Mouse (Mus musculus) kidney, embryonic 16.5 days (tissue): ENCODE results near the gene Abtb2. TPM values are rescaled to one million over a fixed set of nuclear protein-coding genes. Genes with fewer than 3 reads are reported as not detected.

ENCODE experiments used
- polyA plus RNA-seq: library from polyadenylated mRNA; unstranded; fragments of >200 nt; fragmentation: Nextera tagmentation; extraction: Ambion mirVana; gene quantifications from 2 replicates; pipeline ENCODE4 v1.2.1, GENCODE M21; 2015

The Abtb2 gene
- polyA plus RNA-seq, 1 experiment from 2014 or later: 9.3 TPM

Other genes with a start within 250 kb of the Abtb2 start
- 3.1 and 4.2 TPM in 2 replicates for gene Elf5, start 154.6 kb upstream of the Abtb2 start, polyA plus RNA-seq
- gene Cat, start 81.2 kb upstream of the Abtb2 start, polyA plus RNA-seq: 101 and 105 TPM in 2 replicates
- 32.1 and 32.2 TPM in 2 replicates for gene Nat10, start 195.0 kb downstream of the Abtb2 start, polyA plus RNA-seq
- 324 and 325 TPM in 2 replicates for gene Caprin1, start 231.3 kb downstream of the Abtb2 start, polyA plus RNA-seq